Mouse (Mus musculus) lung, postnatal 25 days (tissue): ENCODE results near the gene Bpifa3.
A peak's percentile ranks its signal among the peaks of the same experiment; 100 is the strongest.
"Not testable (repeated sequence)": the region's sequence is repeated elsewhere in the genome, so short reads cannot be mapped to it uniquely, and the experiment has no call there.

Experiments
- DNase-seq: peaks from one replicate; pipeline ENCODE4 v3.0.0; 2022; ENCODE audit warnings: low spot score

Bpifa3 gene

GRCm38 (mm10) chr2:154130120-154130519, at the start of gene Bpifa3:
Gene Bpifa3 (plus strand): TSS chr2:154130336.
- no peak for DNase-seq

GRCm38 (mm10) chr2:154097734-154098133, 32.4 kb upstream of the Bpifa3 start:
- DNase-seq, result no peak

- peak; percentile 59 for DNase-seq
Observed at GRCm38 (mm10) chr2:154117381-154117780, 12.8 kb upstream of the Bpifa3 start.

- DNase-seq, result no peak
Observed at GRCm38 (mm10) chr2:154142580-154142979, 12.4 kb downstream of the Bpifa3 start, which contains the start of gene Bpifa1. Gene Bpifa1 (plus strand): TSS chr2:154142880.

- no peak for DNase-seq
Observed at GRCm38 (mm10) chr2:154143735-154144134, 13.6 kb downstream of the Bpifa3 start.

GRCm38 (mm10) chr2:154147496-154147895, 17.4 kb downstream of the Bpifa3 start:
- DNase-seq, result no peak

GRCm38 (mm10) chr2:154158433-154158832, 28.3 kb downstream of the Bpifa3 start:
- peak; percentile 25 for DNase-seq

- DNase-seq, result no peak
Observed at GRCm38 (mm10) chr2:154162307-154162706, 32.2 kb downstream of the Bpifa3 start, which contains the start of gene Bpifa5. Gene Bpifa5 (plus strand): TSS chr2:154162607.

GRCm38 (mm10) chr2:154163306-154163705, 33.2 kb downstream of the Bpifa3 start:
- no peak for DNase-seq

- peak; percentile 48 for DNase-seq
Observed at GRCm38 (mm10) chr2:154169172-154169571, 39.0 kb downstream of the Bpifa3 start.

- DNase-seq, result no peak
Observed at GRCm38 (mm10) chr2:154171621-154172020, 41.5 kb downstream of the Bpifa3 start.

- DNase-seq, result peak; percentile 32
Observed at GRCm38 (mm10) chr2:154173313-154173712, 43.2 kb downstream of the Bpifa3 start.

GRCm38 (mm10) chr2:154181900-154182299, 51.8 kb downstream of the Bpifa3 start:
- DNase-seq, result not testable (repeated sequence)

GRCm38 (mm10) chr2:154183061-154183460, 52.9 kb downstream of the Bpifa3 start:
- DNase-seq, result not testable (repeated sequence)

GRCm38 (mm10) chr2:154185319-154185718, 55.2 kb downstream of the Bpifa3 start:
- DNase-seq, result peak; percentile 50

GRCm38 (mm10) chr2:154185748-154186147, 55.6 kb downstream of the Bpifa3 start:
- no peak for DNase-seq

- DNase-seq, result no peak
Observed at GRCm38 (mm10) chr2:154187468-154187867, 57.3 kb downstream of the Bpifa3 start.
